Mouse (Mus musculus) heart, embryonic 13.5 days (tissue): ENCODE data around the gene Sh2b1. TPM values are rescaled to one million over a fixed set of nuclear protein-coding genes. Genes with fewer than 3 reads are reported as not detected.
"Not testable (repeated sequence)": the region's sequence is repeated elsewhere in the genome, so short reads cannot be mapped to it uniquely, and the experiment has no call there.

Experiments used
- ATAC-seq: fragments of 200-750 bp; cut with Nextera tagmentation; 2 replicates; pipeline ENCODE4 v1.8.0; 2017; ENCODE audit warnings: moderate TSS enrichment; ENCODE audit not compliant: insufficient number of reproducible peaks, low FRiP score, low TSS enrichment; ENCODE audit errors: extremely low read depth
- H3K27ac ChIP-seq: fragments of 300-500 bp; sonication (generic); replicated peaks from 2 replicates; pipeline ENCODE4 v1.5.1; 2015; ENCODE audit warnings: moderate library complexity, mild to moderate bottlenecking, inconsistent platforms
- H3K27me3 ChIP-seq: fragments of 300-500 bp; sonication (generic); replicated peaks from 2 replicates; pipeline ENCODE4 v1.6.1; 2015; ENCODE audit warnings: mild to moderate bottlenecking, inconsistent platforms
- H3K36me3 ChIP-seq: fragments of 300-500 bp; sonication (generic); 2 replicates; pipeline ENCODE4 v1.6.1; 2015; ENCODE audit warnings: mild to moderate bottlenecking, inconsistent platforms
- H3K4me1 ChIP-seq: fragments of 300-500 bp; sonication (generic); 2 replicates; pipeline ENCODE4 v1.6.1; 2015; ENCODE audit warnings: inconsistent platforms
- H3K4me2 ChIP-seq: fragments of 300-500 bp; sonication (generic); 2 replicates; pipeline ENCODE4 v1.6.1; 2015; ENCODE audit warnings: inconsistent platforms, mild to moderate bottlenecking, moderate library complexity
- H3K4me3 ChIP-seq: fragments of 300-500 bp; sonication (generic); 2 replicates; pipeline ENCODE4 v1.5.1; 2015; ENCODE audit warnings: moderate library complexity, mild to moderate bottlenecking, inconsistent platforms
- H3K9ac ChIP-seq: fragments of 300-500 bp; sonication (generic); 2 replicates; pipeline ENCODE4 v1.6.1; 2015; ENCODE audit warnings: inconsistent platforms, mild to moderate bottlenecking, moderate library complexity
- H3K9me3 ChIP-seq: fragments of 300-500 bp; sonication (generic); 2 replicates; pipeline ENCODE4 v1.6.1; 2016; ENCODE audit warnings: inconsistent platforms
- WGBS: fragments of 180-500 bp; shearing (Covaris S2); methylation state at CpG from one replicate; pipeline ENCODE4 v1.1.7; 2015; ENCODE audit warnings: mixed read lengths; 5-methylcytosine and 5-hydroxymethylcytosine counted together
- polyA plus RNA-seq: library from polyadenylated mRNA; unstranded; fragments of >200 nt; fragmentation: Nextera tagmentation; extraction: Ambion mirVana; gene quantifications from 2 replicates; pipeline ENCODE4 v1.2.1, GENCODE M21; 2015

Gene Sh2b1
- polyA plus RNA-seq, 1 experiment from 2014 or later: 40.7 TPM

DNA sequence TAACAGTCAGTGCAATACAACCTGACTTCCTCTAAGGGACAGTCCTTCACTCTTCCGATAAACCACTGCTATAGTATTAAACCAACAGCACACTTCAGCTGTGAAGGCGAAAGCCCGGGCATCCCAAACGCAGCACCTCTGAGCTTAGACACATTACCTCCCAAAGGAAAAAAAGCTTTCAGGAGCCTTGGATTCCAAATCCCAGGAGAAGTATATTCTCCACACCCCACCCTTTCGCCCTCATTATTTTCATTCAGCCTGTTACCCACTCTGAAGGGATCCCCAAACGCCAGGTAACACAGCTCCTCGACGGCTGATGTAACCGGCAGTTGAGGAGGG is 26.4 kb upstream of the Sh2b1 start:
- Histone ChIP-seq H3K4me1 (peaks cover 19% of the 10 kb centered on the region), H3K27me3 (no peaks in the 10 kb centered on the region), H3K4me2 (peak overlapping the region; percentile 91), H3K36me3 (peaks cover 47% of the 10 kb centered on the region), H3K9me3 (no peaks in the 10 kb centered on the region), H3K9ac (peak overlapping the region; percentile 100), H3K27ac (peak overlapping the region; percentile 100), H3K4me3 (peak overlapping the region; percentile 100)
- ATAC-seq: no peak
- 1% methylated on average over 9 of the region's 9 CpGs for WGBS

DNA sequence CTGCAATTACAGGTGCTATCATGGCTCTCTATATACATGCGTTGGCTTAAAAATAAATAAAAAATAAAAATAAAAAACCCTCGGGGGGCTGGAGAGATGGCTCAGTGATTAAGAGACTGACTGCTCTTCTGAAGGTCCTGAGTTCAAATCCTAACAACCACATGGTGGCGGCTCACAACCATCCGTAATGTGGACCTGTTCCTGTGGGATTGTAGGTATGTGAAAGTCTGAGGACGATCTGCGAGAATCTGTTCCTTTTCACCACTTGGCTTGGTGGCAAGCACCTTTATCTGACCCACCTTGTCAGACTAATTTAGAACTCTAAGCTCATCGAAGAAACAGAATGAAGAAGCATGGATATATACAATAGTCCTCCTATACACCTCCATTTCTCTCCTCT is 24.2 kb upstream of the Sh2b1 start:
- no peak overlapping the region for H3K4me3 ChIP-seq
- H3K27me3 ChIP-seq: no peaks in the 10 kb centered on the region
- H3K4me1 ChIP-seq: peaks cover 18% of the 10 kb centered on the region
- no peak for ATAC-seq
- H3K4me2 ChIP-seq: no peak overlapping the region
- no peak overlapping the region for H3K9ac ChIP-seq
- no peak overlapping the region for H3K27ac ChIP-seq
- peaks cover 69% of the 10 kb centered on the region for H3K36me3 ChIP-seq
- no peaks in the 10 kb centered on the region for H3K9me3 ChIP-seq
- WGBS: 92% methylated on average over 7 of the region's 7 CpGs

DNA sequence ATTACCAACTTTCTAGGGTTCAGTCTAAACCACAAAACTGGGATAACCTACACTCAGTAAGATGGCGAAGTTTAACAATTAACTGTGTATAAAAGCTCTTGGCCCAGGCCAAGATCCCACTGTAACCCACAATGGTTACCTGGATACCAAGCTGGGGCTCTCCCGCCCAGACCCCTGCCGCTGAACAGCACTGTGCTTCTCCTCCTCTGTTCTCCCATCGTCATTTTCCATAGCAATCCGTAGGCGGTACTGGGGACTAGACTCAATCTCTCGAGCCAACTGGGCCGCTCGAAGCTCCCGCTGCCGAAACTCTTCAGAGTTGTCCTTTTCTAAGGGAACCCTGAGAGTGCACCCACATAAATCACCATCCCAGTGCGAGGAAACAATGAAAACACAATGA is 22.7 kb upstream of the Sh2b1 start:
- H3K27me3 ChIP-seq: no peaks in the 10 kb centered on the region
- H3K36me3 ChIP-seq: peaks cover 83% of the 10 kb centered on the region
- 88% methylated on average over 12 of the region's 12 CpGs for WGBS
- no peak for ATAC-seq
- no peak overlapping the region for H3K27ac ChIP-seq
- H3K4me1 ChIP-seq: peaks cover 12% of the 10 kb centered on the region
- H3K4me2 ChIP-seq: no peak overlapping the region
- H3K9ac ChIP-seq: no peak overlapping the region
- H3K9me3 ChIP-seq: no peaks in the 10 kb centered on the region
- H3K4me3 ChIP-seq: no peak overlapping the region

DNA sequence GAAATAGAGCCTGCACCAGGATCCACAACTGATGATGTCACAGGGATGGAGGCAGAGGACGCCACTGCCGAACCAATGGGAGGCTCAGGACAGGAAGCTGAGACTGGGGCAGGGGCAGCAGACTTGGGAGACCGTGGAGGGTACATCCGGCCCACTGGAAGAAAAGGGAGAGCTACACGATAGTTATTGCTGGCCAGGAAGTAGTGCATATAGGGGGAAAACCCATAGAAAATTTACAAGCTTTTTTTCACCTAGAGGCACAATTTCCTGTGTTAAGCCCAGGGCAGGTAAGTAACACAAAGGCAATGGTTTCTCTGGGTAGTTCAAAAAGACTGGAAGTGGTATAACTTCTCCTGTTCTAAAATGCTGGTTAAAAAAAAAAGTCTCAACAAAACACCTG is 21.3 kb upstream of the Sh2b1 start:
- no peak overlapping the region for H3K9ac ChIP-seq
- no peak overlapping the region for H3K4me2 ChIP-seq
- H3K27ac ChIP-seq: no peak overlapping the region
- 85% methylated on average over 5 of the region's 5 CpGs for WGBS
- H3K4me1 ChIP-seq: peaks cover 10% of the 10 kb centered on the region
- no peaks in the 10 kb centered on the region for H3K9me3 ChIP-seq
- H3K36me3 ChIP-seq: peaks cover 98% of the 10 kb centered on the region
- no peaks in the 10 kb centered on the region for H3K27me3 ChIP-seq
- H3K4me3 ChIP-seq: no peak overlapping the region
- ATAC-seq: no peak

DNA sequence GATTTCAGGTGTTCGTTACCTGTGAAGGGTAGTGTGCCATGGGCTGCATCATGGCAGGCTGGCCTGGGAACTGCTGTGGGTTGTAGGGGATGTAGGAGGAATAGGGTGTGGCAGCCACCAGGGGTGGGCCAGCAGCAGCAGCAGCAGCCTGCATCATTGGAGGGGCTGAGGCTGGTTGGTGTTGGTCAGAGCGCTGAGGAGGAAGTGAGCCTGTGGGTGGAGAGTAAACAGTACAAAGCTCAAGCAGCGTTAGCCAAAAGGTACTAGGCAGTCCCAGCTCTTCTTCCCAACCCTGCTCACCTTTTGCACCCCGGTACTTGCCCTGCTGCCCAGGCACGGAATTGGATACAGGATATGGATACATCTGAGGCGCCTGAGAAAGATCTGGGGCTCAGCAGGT is 18.9 kb upstream of the Sh2b1 start:
- H3K9ac ChIP-seq: no peak overlapping the region
- H3K4me3 ChIP-seq: no peak overlapping the region
- no peak overlapping the region for H3K27ac ChIP-seq
- ATAC-seq: no peak
- no peak overlapping the region for H3K4me2 ChIP-seq
- WGBS: 83% methylated on average over 6 of the region's 6 CpGs
- H3K36me3 ChIP-seq: peaks cover 98% of the 10 kb centered on the region
- no peaks in the 10 kb centered on the region for H3K4me1 ChIP-seq
- no peaks in the 10 kb centered on the region for H3K27me3 ChIP-seq
- H3K9me3 ChIP-seq: no peaks in the 10 kb centered on the region

DNA sequence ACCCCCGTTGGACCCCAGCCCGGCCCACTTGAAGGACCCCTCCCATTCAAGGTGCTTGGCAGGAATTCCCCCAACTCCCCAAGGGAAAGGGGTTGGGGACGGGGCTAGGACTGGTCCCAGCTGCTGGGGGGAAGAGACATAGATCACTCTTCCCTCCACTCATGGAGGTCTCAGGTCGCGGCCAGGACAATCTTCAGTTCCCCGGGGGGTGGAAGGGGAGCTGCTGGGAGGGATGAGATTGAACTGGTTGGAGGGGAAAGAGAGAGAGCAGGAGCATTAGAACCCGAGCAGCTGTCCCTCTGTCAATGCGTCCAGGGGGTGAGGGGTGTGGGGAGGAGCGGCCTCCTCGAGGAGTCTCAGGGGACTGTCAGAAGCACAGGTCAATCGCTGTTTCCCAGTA is 16.7 kb upstream of the Sh2b1 start:
- WGBS: 63% methylated on average over 11 of the region's 11 CpGs
- Histone ChIP-seq H3K27me3 (no peaks in the 10 kb centered on the region), H3K9me3 (no peaks in the 10 kb centered on the region), H3K4me2 (no peak overlapping the region), H3K9ac (no peak overlapping the region), H3K27ac (no peak overlapping the region), H3K4me3 (no peak overlapping the region), H3K4me1 (peaks cover 10% of the 10 kb centered on the region), H3K36me3 (peaks cover 84% of the 10 kb centered on the region)
- no peak for ATAC-seq

DNA sequence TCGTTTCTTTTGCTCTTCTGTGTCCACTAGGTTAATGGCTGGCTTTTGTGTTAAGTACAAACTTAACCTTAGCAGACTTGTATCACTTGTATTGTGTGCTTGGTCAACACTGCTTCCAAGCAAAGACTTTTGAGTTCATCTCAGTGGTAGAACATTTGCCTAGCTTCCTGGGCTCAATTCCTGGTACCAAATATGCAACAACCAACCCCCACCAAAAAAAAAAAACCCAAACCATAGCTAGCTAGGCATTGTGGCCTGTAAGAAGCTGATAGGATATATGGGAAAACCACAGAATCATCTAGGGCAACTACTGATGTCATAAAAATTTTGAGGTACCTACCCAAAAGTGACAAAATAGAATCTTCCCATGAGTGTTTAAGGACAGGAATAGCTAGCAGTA is 15.8 kb upstream of the Sh2b1 start:
- H3K4me3 ChIP-seq: no peak overlapping the region
- H3K27me3 ChIP-seq: no peaks in the 10 kb centered on the region
- no peak for ATAC-seq
- 68% methylated on average over 1 of the region's 1 CpGs for WGBS
- peaks cover 75% of the 10 kb centered on the region for H3K36me3 ChIP-seq
- H3K27ac ChIP-seq: no peak overlapping the region
- H3K4me2 ChIP-seq: no peak overlapping the region
- H3K9me3 ChIP-seq: no peaks in the 10 kb centered on the region
- H3K4me1 ChIP-seq: peaks cover 15% of the 10 kb centered on the region
- no peak overlapping the region for H3K9ac ChIP-seq

DNA sequence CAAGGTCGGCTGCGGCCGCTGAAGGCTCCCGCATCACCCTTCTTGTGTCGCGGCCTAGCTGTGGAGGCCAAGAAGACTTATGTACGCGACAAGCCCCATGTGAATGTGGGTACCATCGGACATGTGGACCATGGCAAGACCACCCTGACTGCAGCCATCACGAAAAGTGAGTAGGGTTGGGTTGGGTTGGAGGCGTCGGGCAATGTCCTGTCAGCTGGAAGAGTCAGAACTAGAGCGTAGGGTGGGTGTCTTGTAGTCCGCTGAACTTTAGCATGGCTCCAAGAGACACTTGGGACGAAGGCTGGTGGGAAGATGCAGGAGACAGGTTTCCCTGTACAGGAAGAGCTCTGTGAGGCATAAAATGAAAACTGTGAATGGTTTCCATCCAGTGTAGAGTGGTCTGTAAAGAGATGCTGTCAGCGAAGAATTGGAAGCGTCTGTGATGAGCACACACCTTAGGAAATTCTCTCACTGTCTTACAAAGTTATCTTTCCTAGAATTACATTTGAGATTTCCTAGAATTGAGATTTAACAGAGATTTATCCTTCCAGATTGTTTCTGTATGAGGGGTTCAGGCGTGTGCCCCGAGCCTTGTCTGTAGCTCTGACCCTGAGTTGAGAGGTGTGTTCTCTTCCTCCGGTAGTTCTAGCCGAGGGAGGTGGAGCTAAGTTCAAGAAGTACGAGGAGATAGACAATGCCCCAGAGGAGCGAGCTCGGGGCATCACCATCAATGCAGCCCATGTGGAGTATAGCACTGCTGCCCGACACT is 12.6 kb upstream of the Sh2b1 start:
- Histone ChIP-seq H3K9ac (peak overlapping the region; percentile 88), H3K27ac (peak overlapping the region; percentile 66), H3K4me3 (peak overlapping the region; percentile 76), H3K4me2 (peak overlapping the region; percentile 89), H3K36me3 (peaks cover 43% of the 10 kb centered on the region), H3K4me1 (peaks cover 16% of the 10 kb centered on the region)
- 13% methylated on average over 25 of the region's 25 CpGs for WGBS
- not testable (repeated sequence) for H3K9me3 ChIP-seq, ATAC-seq, H3K27me3 ChIP-seq

DNA sequence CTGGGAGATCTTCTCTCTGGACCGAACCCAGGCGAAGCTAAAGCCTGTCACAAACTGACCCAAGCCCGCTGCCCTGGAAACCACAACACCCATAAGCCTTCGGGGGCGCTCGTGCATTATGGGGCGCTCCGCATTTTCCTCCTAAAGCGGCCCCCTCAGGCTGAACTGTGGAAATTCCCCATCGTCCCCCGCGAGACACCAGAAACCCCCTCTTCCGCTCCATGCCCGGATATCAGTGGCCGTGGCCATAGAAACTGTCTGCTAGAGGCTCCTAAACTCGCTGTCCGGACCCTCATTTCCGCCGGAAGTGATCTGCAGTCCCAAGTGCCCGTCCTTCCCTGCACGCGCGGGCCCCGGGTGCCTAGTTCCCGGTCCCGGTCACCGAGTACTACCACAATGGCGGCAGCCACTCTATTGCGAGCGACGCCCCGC is 11.8 kb upstream of the Sh2b1 start, which contains the start of gene Tufm:
TSS of gene Tufm (plus strand) at position 310 of the 432 bp plus-strand sequence.
- WGBS: under 1% methylated on average over 32 of the region's 32 CpGs
- H3K9me3 ChIP-seq: no peaks in the 10 kb centered on the region
- peak within 1 kb of the TSS; percentile 76 for H3K4me3 ChIP-seq
- peak; percentile 70; the same call in 1 of the 2 replicates for ATAC-seq
- peaks cover 35% of the 10 kb centered on the region for H3K36me3 ChIP-seq
- H3K9ac ChIP-seq: peak within 1 kb of the TSS; percentile 88
- peak within 1 kb of the TSS; percentile 89 for H3K4me2 ChIP-seq
- H3K27me3 ChIP-seq: no peaks in the 10 kb centered on the region
- peaks cover 18% of the 10 kb centered on the region for H3K4me1 ChIP-seq
- H3K27ac ChIP-seq: peak within 1 kb of the TSS; percentile 84

DNA sequence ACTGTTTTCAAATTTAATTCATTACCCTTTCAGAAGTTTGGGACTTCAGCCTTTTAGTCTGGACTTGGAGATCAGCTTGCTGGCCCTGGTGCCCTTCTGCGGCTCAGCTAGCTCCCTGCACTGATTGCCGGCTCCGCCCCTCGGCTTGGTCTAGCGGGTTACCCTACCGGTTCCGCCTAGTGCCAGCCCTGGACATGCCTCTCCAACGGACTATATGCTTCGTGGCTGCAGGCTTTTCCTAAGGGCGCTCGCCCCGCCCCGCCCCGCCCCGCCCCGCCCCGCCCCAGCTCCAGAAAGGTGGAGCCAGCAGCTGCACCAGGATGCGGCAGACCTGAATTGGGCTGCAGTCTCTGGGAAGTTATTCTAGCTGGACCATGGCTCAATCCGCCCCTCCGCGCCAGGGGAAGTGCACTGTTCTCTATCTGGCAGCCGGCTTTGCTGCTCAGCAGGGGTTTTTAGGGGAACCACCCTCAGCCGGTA is 7.2 kb upstream of the Sh2b1 start:
- peak overlapping the region; percentile 80 for H3K27ac ChIP-seq
- H3K4me3 ChIP-seq: peak overlapping the region; percentile 45
- WGBS: under 1% methylated on average over 23 of the region's 23 CpGs
- peak overlapping the region; percentile 73 for H3K4me2 ChIP-seq
- peak; percentile 84 for ATAC-seq
- no peaks in the 10 kb centered on the region; the same call in 1 of the 2 replicates for H3K27me3 ChIP-seq
- peaks cover 8% of the 10 kb centered on the region; the same call in 1 of the 2 replicates for H3K4me1 ChIP-seq
- no peaks in the 10 kb centered on the region for H3K36me3 ChIP-seq
- H3K9me3 ChIP-seq: 0 out of 2 replicates have a peak, but pooled peaks cover 6% of the 10 kb centered on the region
- H3K9ac ChIP-seq: peak overlapping the region; percentile 80

DNA sequence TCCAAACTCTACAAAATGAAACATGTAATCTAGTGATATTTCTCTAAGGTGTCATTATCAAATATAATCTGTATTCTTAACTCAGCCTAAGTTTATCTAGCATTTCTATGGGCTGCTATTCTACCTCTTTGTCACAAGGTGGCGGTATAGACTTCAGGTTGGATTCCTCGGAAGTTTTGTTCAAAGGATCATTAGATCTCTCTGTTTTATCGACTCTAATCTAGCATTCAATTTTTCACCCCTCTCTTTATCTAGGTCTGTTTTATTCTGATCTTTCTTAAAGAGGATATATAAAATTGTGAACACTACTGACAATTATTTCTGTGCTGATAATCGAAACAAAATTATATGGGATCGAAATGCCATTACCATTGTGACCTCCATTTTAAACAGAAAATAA is 6.5 kb upstream of the Sh2b1 start:
- H3K27me3 ChIP-seq: no peaks in the 10 kb centered on the region; the same call in 1 of the 2 replicates
- peaks cover 7% of the 10 kb centered on the region; the same call in 1 of the 2 replicates for H3K4me1 ChIP-seq
- no peak for ATAC-seq
- WGBS: 19% methylated on average over 5 of the region's 5 CpGs
- peak overlapping the region; percentile 45; the same call in 1 of the 2 replicates for H3K4me3 ChIP-seq
- H3K9me3 ChIP-seq: 0 out of 2 replicates have a peak, but pooled peaks cover 6% of the 10 kb centered on the region
- no peaks in the 10 kb centered on the region for H3K36me3 ChIP-seq
- no peak overlapping the region for H3K9ac ChIP-seq
- H3K4me2 ChIP-seq: peak overlapping the region; percentile 73; the same call in 1 of the 2 replicates
- no peak overlapping the region for H3K27ac ChIP-seq
